Mouse (Mus musculus) urinary bladder, postnatal 14 days (tissue): ENCODE data around the gene Gm16253.

Experiments used
- DNase-seq: peaks from one replicate; pipeline ENCODE4 v3.0.0; 2021; ENCODE audit warnings: low spot score

Gene Gm16253

GRCm38 (mm10) chr3:96557694-96558093 lies 19.1 kb upstream of the Gm16253 start, which contains the start of gene Txnip:
TSS of gene Txnip (plus strand) at chr3:96557957.
- peak; percentile 100 for DNase-seq

- DNase-seq, result peak; percentile 33
Observed at GRCm38 (mm10) chr3:96558159-96558558, 18.6 kb upstream of the Gm16253 start.

GRCm38 (mm10) chr3:96558668-96559196 lies 18.1 kb upstream of the Gm16253 start:
- DNase-seq, result no peak

- DNase-seq, result no peak
Observed at GRCm38 (mm10) chr3:96559398-96559910, 17.3 kb upstream of the Gm16253 start.

GRCm38 (mm10) chr3:96559911-96560850 lies 16.6 kb upstream of the Gm16253 start:
- DNase-seq, result no peak

- DNase-seq, result no peak
Observed at GRCm38 (mm10) chr3:96560881-96561668, 15.7 kb upstream of the Gm16253 start.

GRCm38 (mm10) chr3:96561946-96562681 lies 14.7 kb upstream of the Gm16253 start:
- peak; percentile 44 for DNase-seq

GRCm38 (mm10) chr3:96563267-96563666 lies 13.5 kb upstream of the Gm16253 start:
- no peak for DNase-seq

GRCm38 (mm10) chr3:96563911-96564632 lies 12.7 kb upstream of the Gm16253 start:
- DNase-seq, result no peak

GRCm38 (mm10) chr3:96564633-96565032 lies 12.2 kb upstream of the Gm16253 start:
- no peak for DNase-seq

GRCm38 (mm10) chr3:96565105-96565504 lies 11.7 kb upstream of the Gm16253 start:
- DNase-seq, result no peak

- DNase-seq, result no peak
Observed at GRCm38 (mm10) chr3:96566661-96567450, 9.9 kb upstream of the Gm16253 start.

- DNase-seq, result no peak
Observed at GRCm38 (mm10) chr3:96568605-96569004, 8.2 kb upstream of the Gm16253 start.

- DNase-seq, result no peak
Observed at GRCm38 (mm10) chr3:96569506-96569905, 7.3 kb upstream of the Gm16253 start.

GRCm38 (mm10) chr3:96569966-96570605 lies 6.7 kb upstream of the Gm16253 start:
- DNase-seq, result no peak

GRCm38 (mm10) chr3:96570643-96571042 lies 6.1 kb upstream of the Gm16253 start:
- no peak for DNase-seq

GRCm38 (mm10) chr3:96571336-96571735 lies 5.4 kb upstream of the Gm16253 start:
- DNase-seq, result no peak

GRCm38 (mm10) chr3:96571896-96572698 lies 4.7 kb upstream of the Gm16253 start:
- peak; percentile 43 for DNase-seq
